Mouse (Mus musculus) forebrain, embryonic 16.5 days (tissue): Measurements from ENCODE around the gene Fgfr2. TPM values are rescaled to one million over a fixed set of nuclear protein-coding genes. Genes with fewer than 3 reads are reported as not detected.

Experiments
- ATAC-seq: fragments of 200-750 bp; cut with Nextera tagmentation; 2 replicates; pipeline ENCODE4 v1.8.0; 2017; ENCODE audit warnings: mild to moderate bottlenecking, moderate library complexity
- H3K27ac ChIP-seq: fragments of 300-500 bp; sonication (generic); 2 replicates; pipeline ENCODE4 v1.5.1; 2014; ENCODE audit warnings: low read length, control low read depth
- H3K27me3 ChIP-seq: fragments of 300-500 bp; sonication (generic); replicated peaks from 2 replicates; pipeline ENCODE4 v1.6.1; 2014; ENCODE audit warnings: low read length; ENCODE audit not compliant: control insufficient read depth, insufficient read depth
- H3K36me3 ChIP-seq: fragments of 300-500 bp; sonication (generic); 2 replicates; pipeline ENCODE4 v1.6.1; 2014; ENCODE audit not compliant: control insufficient read depth, insufficient read depth
- H3K4me1 ChIP-seq: fragments of 300-500 bp; sonication (generic); replicated peaks from 2 replicates; pipeline ENCODE4 v1.6.1; 2014; ENCODE audit warnings: low read length; ENCODE audit not compliant: control insufficient read depth, insufficient read depth
- H3K4me2 ChIP-seq: fragments of 300-500 bp; sonication (generic); 2 replicates; pipeline ENCODE4 v1.6.1; 2014; ENCODE audit warnings: mild to moderate bottlenecking, low read length, control low read depth
- H3K4me3 ChIP-seq: fragments of 300-500 bp; sonication (generic); replicated peaks from 2 replicates; pipeline ENCODE4 v1.5.1; 2014; ENCODE audit warnings: mild to moderate bottlenecking, low read length, control low read depth
- H3K9ac ChIP-seq: fragments of 300-500 bp; sonication (generic); replicated peaks from 2 replicates; pipeline ENCODE4 v1.6.1; 2014; ENCODE audit warnings: low read depth, low read length, control low read depth
- H3K9me3 ChIP-seq: fragments of 300-500 bp; sonication (generic); 2 replicates; pipeline ENCODE4 v1.6.1; 2016; ENCODE audit warnings: low read length; ENCODE audit not compliant: control insufficient read depth
- WGBS: fragments of 180-500 bp; shearing (Covaris S2); extraction: QIAGEN DNeasy Blood & Tissue Kit; methylation state at CpG from one replicate; pipeline ENCODE4 v1.1.7; 2014; 5-methylcytosine and 5-hydroxymethylcytosine counted together
- polyA plus RNA-seq: library from polyadenylated mRNA; unstranded; fragments of >200 nt; fragmentation: Nextera tagmentation; extraction: Ambion mirVana; gene quantifications from 2 replicates; pipeline ENCODE4 v1.2.1, GENCODE M21; 2015

Fgfr2 gene
- polyA plus RNA-seq, 1 experiment from 2014 or later: 39.2 TPM

DNA sequence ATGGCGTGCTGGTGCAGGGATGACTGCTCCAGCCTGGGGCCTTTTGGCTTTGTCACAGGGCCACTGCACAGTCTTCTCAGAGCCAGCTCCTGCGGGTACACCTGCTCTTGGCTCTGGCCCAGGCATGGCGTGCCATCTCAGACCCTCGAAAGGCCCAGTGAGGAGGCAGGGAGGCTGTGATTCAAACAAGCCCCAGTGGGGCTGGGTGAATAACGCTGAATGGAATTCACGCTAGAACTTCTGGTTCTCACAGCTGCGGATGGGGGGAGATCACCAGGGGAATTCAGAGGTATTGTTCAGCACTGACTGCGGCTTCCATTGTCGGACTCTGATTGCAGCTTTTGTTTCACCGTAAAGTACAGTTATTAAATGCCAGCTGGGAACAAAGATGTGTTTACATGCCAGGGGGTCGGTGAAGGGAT, 2262.4 kb downstream of the Fgfr2 start:
- Histone ChIP-seq H3K27me3 (no peaks in the 10 kb centered on the region; the same call in 1 of the 2 replicates), H3K4me3 (no peak overlapping the region), H3K4me1 (peaks cover 7% of the 10 kb centered on the region), H3K9ac (no peak overlapping the region; the same call in 1 of the 2 replicates), H3K4me2 (peak overlapping the region; percentile 1; the same call in 1 of the 2 replicates), H3K36me3 (no peaks in the 10 kb centered on the region), H3K9me3 (no peaks in the 10 kb centered on the region), H3K27ac (peak overlapping the region; percentile 44; the same call in 1 of the 2 replicates)
- WGBS: 5% methylated on average over 11 of the region's 11 CpGs
- 0 out of 2 replicates have a peak, but pooled peaks have one; percentile 11 for ATAC-seq

GRCm38 (mm10) chr7:130859926-130860325, 2263.2 kb downstream of the Fgfr2 start:
- Histone ChIP-seq H3K9ac (no peak overlapping the region), H3K4me1 (peaks cover 7% of the 10 kb centered on the region), H3K27me3 (no peaks in the 10 kb centered on the region; the same call in 1 of the 2 replicates), H3K9me3 (no peaks in the 10 kb centered on the region), H3K36me3 (no peaks in the 10 kb centered on the region), H3K4me2 (no peak overlapping the region), H3K27ac (no peak overlapping the region), H3K4me3 (no peak overlapping the region)
- ATAC-seq: no peak
- 26% methylated on average over 4 of the region's 5 CpGs for WGBS

DNA sequence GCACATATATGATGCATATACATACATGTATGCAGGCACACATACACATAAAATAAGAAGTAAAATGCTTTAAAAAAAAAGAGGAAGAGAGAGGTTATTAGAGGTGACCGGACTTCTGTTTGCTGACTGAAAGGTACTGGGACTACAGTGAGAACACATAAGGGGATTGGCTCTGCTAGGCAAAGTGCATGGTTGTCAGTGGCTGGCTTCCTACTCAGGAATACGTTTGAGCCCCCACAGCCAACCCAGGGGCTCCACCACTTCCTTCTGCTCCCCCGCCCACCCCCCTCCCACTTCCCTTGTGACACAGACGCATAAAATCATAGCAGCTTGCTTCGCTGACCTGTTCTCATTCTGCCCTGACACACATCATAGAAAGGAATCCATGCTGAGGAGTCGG, 2265.2 kb downstream of the Fgfr2 start:
- Histone ChIP-seq H3K9me3 (no peaks in the 10 kb centered on the region), H3K4me1 (peaks cover 7% of the 10 kb centered on the region), H3K36me3 (no peaks in the 10 kb centered on the region), H3K4me3 (no peak overlapping the region), H3K27me3 (no peaks in the 10 kb centered on the region), H3K27ac (no peak overlapping the region), H3K9ac (no peak overlapping the region), H3K4me2 (no peak overlapping the region)
- WGBS: 86% methylated on average over 6 of the region's 6 CpGs
- no peak for ATAC-seq

- whole genome bisulfite sequencing: 34% methylated on average over 3 of the region's 3 CpGs
- no peak for ATAC-seq
- Histone ChIP-seq H3K27me3 (no peaks in the 10 kb centered on the region), H3K27ac (no peak overlapping the region), H3K36me3 (no peaks in the 10 kb centered on the region), H3K4me3 (no peak overlapping the region), H3K9ac (no peak overlapping the region), H3K9me3 (no peaks in the 10 kb centered on the region), H3K4me2 (no peak overlapping the region), H3K4me1 (peaks cover 3% of the 10 kb centered on the region)
Measured at GRCm38 (mm10) chr7:130855681-130856080, 2267.5 kb downstream of the Fgfr2 start.

- no peak overlapping the region for H3K9ac ChIP-seq
- no peak overlapping the region for H3K4me2 ChIP-seq
- no peaks in the 10 kb centered on the region for H3K4me1 ChIP-seq
- WGBS: 74% methylated on average over 4 of the region's 4 CpGs
- ATAC-seq: no peak
- H3K27ac ChIP-seq: no peak overlapping the region
- no peak overlapping the region for H3K4me3 ChIP-seq
- H3K36me3 ChIP-seq: no peaks in the 10 kb centered on the region
- no peaks in the 10 kb centered on the region for H3K27me3 ChIP-seq
- H3K9me3 ChIP-seq: no peaks in the 10 kb centered on the region
Measured at GRCm38 (mm10) chr7:130854684-130855292, 2268.4 kb downstream of the Fgfr2 start.

DNA sequence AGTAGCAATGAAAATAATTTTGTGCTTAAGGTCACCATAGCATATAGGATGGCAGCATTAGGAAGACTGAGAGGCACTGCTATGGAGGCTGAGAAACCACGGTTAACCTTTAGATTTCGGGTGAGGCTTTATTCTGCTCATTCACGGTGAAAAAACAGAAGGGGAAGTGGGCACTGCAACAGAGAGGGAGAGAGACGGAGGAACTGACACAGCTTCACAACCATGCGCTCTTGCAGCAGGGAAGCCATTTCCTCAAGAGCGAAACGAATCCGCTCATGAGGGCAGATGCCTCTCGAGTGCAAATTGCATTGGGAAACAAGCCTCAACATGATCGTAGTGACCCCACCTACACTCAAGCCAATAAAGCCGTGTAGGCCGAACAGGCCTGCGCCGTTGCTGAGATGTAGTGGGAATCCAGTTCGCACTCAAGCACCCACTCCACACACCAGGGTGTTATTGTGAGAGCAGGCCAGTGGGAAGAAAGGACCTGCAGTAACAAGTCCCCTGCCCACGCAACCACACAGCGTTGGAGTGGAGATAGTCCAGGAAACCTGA, 2275.9 kb downstream of the Fgfr2 start:
- no peak for ATAC-seq

GRCm38 (mm10) chr7:130839380-130840100, 2283.6 kb downstream of the Fgfr2 start:
- Histone ChIP-seq H3K36me3 (no peaks in the 10 kb centered on the region), H3K4me1 (peaks cover 26% of the 10 kb centered on the region), H3K4me3 (no peak overlapping the region), H3K27ac (no peak overlapping the region), H3K9ac (no peak overlapping the region), H3K27me3 (peaks cover 8% of the 10 kb centered on the region; the same call in 1 of the 2 replicates), H3K4me2 (no peak overlapping the region), H3K9me3 (no peaks in the 10 kb centered on the region)
- ATAC-seq: no peak
- WGBS: 89% methylated on average over 12 of the region's 12 CpGs

More for the DNA sequence above, 2275.9 kb downstream of the Fgfr2 start:
- H3K9ac ChIP-seq: no peak overlapping the region
- no peak overlapping the region for H3K4me2 ChIP-seq
- no peaks in the 10 kb centered on the region for H3K36me3 ChIP-seq
- H3K27me3 ChIP-seq: no peaks in the 10 kb centered on the region
- H3K27ac ChIP-seq: no peak overlapping the region
- H3K9me3 ChIP-seq: no peaks in the 10 kb centered on the region
- H3K4me1 ChIP-seq: no peaks in the 10 kb centered on the region
- 91% methylated on average over 17 of the region's 17 CpGs for WGBS
- H3K4me3 ChIP-seq: no peak overlapping the region

DNA sequence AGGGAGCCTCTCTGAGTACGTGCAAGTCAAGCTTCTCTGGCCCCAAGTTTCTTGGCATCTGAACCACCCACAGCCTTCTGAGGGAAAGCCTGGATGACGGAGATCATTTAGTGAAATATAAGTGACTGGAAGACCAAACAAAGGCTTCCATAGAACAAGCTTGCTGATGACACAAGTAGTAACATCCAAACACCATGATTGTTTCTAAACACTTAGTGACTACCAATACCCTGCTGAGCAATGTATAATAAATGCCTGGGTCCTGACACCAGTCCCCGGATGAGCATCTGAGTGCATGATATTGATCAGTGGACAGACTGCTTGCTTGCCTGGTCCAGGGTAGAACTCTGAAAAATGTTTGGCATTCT, 2284.5 kb downstream of the Fgfr2 start:
- H3K4me2 ChIP-seq: no peak overlapping the region
- H3K9me3 ChIP-seq: no peaks in the 10 kb centered on the region
- no peak overlapping the region for H3K4me3 ChIP-seq
- ATAC-seq: no peak
- WGBS: 35% methylated on average over 3 of the region's 3 CpGs
- H3K4me1 ChIP-seq: peaks cover 26% of the 10 kb centered on the region
- no peaks in the 10 kb centered on the region for H3K36me3 ChIP-seq
- peaks cover 15% of the 10 kb centered on the region; the same call in 1 of the 2 replicates for H3K27me3 ChIP-seq
- H3K9ac ChIP-seq: no peak overlapping the region
- no peak overlapping the region; the same call in 1 of the 2 replicates for H3K27ac ChIP-seq

DNA sequence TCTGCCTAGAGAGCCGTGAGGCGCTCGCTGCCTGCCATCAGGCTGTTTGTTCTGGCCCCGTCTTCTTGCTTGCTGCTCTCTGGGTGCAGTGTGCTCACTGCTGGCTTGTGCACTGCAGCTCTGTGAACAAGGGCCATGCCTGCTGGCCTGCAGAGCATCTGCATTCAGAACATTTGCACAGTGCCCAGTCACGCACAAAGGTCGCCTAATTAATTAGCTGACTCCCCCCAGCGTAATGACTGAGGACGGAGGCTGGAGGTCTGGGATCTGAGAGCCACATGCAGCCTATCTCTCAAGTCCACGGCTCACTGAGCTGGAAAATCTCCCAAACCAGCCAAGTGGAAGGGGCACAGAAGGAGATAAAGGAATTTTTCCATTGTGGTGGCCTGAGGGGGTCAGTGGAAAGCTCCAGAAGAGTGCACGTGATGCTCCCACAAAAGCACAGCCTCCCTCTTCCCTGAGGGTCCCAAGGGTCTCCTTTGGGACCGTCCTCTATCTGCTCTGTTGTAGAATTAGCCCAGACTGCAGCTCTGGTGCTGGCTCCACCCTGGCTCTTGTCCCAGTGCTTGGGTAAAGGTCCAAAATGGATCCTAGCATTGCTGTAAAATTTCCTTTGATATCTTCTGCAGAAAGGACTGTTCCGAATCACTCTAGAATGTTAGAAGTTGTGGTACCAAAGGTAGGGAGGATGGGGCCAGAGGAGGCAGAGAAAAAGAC, 2285.1 kb downstream of the Fgfr2 start:
- Histone ChIP-seq H3K27ac (no peak overlapping the region; the same call in 1 of the 2 replicates), H3K9me3 (no peaks in the 10 kb centered on the region), H3K27me3 (peaks cover 17% of the 10 kb centered on the region; the same call in 1 of the 2 replicates), H3K9ac (0 out of 2 replicates have a peak overlapping the region, but pooled peaks have one; percentile 37), H3K4me3 (no peak overlapping the region), H3K36me3 (no peaks in the 10 kb centered on the region), H3K4me1 (peaks cover 26% of the 10 kb centered on the region), H3K4me2 (no peak overlapping the region; the same call in 1 of the 2 replicates)
- ATAC-seq: peak; percentile 84
- 6% methylated on average over 12 of the region's 12 CpGs for WGBS
